Mouse (Mus musculus) heart, postnatal 0 days (tissue): ENCODE results near the gene Rora.

Experiments used
- CTCF ChIP-seq: IDR thresholded peaks from 2 replicates; pipeline ENCODE4 v1.5.1; 2016; ENCODE audit warnings: antibody characterized with exemption, control low read depth, low read depth
- EP300 ChIP-seq: IDR thresholded peaks from 2 replicates; pipeline ENCODE4 v1.6.1; 2016; ENCODE audit warnings: antibody characterized with exemption, low read depth

DNA sequence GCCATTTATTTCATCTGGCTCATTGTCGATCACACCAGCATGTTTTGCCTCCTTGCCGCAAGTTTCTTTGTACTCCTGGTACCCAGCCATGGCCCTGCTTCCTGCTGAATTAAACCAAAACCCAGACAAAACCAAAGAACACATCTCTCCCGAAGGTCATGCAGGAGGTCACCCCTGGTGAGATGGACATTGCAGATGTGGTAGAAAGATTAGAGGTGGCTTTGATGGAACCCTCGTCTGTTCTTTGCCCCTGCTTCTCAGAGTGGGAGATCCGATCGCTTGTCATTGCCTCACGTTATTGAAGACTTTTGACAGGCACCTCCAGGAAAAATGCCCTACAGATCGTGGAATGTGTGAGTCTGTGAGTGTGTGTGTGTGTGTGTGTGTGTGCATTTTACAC is 616.8 kb downstream of the Rora start:
- TF ChIP-seq CTCF (no peak), EP300 (no peak)
